Mouse (Mus musculus): ENCODE measurements around the gene Osbpl10.

GRCm38 (mm10) chr9:114936687-114937086 lies 41.7 kb upstream of the Osbpl10 start:
- TF ChIP-seq CTCF (IDR thresholded peaks at IDR 0.05; ENCODE audit: low read depth) (no peak), EP300 (IDR thresholded peaks at IDR 0.05; ENCODE audit: low read depth) (no peak)

All from liver, postnatal 0 days (tissue).